Mouse (Mus musculus): ENCODE measurements around the gene Pramef25.
"Not testable (repeated sequence)": the region's sequence is repeated elsewhere in the genome, so short reads cannot be mapped to it uniquely, and the experiment has no call there.

The Pramef25 gene

DNA sequence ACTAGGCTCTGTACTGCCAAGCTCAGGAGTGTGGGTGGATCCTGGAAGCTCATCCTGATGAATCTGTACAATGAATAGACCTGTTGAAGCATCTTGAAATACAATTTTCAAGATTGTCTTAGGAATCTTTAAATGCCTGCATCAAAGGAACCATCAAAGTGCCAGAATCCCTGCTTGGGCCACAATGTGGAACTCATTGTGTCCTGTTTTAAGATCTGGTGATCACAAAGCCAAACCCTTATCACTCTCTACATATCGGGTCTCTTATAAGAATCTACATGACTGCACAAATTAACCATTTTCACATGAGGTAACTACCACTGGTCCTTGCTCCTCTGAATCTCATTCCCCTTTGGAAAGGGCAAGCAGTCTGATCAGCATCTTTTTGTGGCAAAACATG, at the start of gene Pramef25:
Gene Pramef25 (minus strand): TSS at position 101 of the 400 bp plus-strand sequence.
- not testable (repeated sequence) for DNase-seq (ENCODE audit: low read depth, low spot score)

DNA sequence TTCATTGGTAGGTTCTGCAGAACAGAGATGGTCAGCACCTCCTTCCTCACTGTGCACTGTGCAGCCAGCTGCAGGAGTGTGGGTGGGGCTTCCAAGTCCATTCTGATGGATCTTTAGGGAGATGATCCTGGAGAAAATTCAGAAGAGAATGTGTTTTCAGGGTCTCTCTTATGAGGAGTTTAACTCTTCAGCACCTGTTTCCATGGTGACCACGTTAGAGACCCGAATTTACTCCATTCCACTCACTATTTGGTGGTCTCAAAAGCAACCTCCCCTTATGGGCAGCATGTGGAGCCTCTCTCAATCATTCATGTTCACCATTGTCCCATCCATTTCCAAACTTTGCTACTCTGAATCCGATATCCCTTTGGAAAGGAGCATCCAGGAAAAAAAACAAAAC, 43.5 kb upstream of the Pramef25 start, which contains the start of gene Pramef17:
Gene Pramef17 (minus strand): TSS at position 101 of the 400 bp plus-strand sequence.
- DNase-seq (ENCODE audit: low read depth, low spot score): not testable (repeated sequence)

DNA sequence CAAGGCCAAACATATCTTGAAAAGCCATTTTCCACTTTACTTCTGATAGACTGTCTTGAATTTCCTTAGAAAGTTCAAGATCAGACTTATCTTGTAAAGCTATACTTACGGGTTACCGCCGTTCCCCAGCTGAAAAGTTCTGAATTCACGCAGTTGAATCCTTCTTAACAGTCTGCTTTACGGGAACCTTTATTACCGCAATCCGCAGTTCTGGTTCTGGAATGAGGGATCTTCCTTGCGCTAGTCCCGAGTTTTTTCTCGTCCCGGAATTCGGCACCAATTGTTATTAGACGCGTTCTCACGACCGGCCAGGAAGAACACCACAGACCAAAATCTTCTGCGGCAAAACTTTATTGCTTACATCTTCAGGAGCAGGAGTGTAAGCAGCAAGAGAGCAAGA, 37.3 kb upstream of the Pramef25 start:
- DNase-seq (ENCODE audit: low read depth, low spot score): not testable (repeated sequence)

DNA sequence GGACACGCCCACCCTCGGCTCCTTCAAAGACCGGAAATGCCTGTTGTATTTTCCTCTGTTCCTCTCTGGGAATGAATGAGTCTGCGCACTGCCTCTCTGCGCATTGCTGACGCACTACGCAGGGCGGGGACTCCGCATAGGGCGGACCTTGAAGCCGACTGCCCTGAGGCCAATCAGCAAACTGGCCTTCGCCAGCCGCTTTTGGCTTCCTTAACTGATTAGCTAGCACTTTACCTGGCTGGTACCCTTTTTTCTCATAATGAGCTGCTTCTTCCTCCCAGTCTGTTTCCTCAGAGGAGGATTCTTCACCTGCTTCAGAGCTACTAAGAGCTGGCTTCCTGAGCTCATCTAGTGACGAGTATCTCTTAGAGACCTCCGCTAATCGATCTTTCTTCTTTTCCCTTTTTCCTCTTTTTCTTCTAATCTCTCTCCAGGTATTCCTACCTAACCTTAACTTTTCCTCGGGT, 36.7 kb upstream of the Pramef25 start:
- not testable (repeated sequence) for DNase-seq (ENCODE audit: low read depth, low spot score)

DNA sequence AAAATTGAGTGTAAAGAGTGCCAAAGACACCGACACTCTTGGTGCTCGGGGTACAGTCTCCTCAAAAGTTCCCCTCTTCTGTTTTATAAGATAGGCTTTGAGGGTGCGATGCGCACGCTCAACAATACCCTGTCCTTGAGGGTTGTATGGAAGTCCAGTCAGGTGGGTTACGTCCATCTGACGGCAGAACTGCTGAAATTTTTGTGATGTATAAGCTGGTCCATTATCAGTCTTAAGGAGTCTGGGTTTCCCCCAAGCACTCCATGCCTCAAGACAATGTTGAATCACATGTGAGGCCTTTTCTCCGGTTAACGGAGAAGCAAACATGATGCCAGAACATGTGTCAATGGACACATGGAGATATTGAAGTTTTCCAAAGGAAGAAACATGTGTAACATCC, 34.9 kb upstream of the Pramef25 start:
- DNase-seq (ENCODE audit: low read depth, low spot score): not testable (repeated sequence)

DNA sequence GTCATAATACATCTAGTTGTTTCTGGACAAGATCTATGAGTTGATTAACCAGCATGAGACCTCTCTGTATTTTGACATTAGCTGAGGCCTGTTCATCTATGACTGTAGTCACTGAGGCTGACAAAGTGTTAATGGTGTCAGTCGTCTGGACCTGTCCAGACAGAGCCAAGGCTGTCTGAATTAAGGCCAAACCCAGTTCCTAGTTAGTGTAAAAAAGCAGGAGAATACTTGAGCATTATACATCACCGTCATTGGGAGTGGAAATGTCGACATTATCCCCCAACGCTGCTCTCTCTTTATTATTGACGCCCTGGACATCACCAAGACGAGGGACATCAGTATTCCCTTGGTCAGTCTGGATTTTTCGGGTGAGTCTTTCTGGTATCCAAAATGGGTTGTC, 34.3 kb upstream of the Pramef25 start:
- DNase-seq (ENCODE audit: low read depth, low spot score): not testable (repeated sequence)

DNA sequence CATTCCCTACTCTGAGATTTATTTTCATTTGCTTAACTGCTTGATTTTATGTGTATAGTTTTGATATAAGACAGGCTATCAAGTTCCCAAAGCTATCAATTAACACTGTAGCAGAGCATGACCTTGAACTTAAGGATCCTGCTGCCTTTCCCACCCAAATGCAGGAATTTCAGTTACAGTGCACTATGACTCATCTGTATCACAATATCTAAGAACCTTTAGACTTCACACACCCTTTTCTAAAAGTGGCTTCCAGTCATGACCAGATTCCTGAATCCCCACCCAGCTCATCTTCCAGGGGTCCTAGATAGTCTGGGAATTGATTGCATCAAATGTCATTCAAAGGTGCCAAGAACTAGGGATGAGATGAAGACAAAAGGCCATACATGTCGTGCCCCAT, 32.6 kb upstream of the Pramef25 start:
- DNase-seq (ENCODE audit: low read depth, low spot score): not testable (repeated sequence)

DNA sequence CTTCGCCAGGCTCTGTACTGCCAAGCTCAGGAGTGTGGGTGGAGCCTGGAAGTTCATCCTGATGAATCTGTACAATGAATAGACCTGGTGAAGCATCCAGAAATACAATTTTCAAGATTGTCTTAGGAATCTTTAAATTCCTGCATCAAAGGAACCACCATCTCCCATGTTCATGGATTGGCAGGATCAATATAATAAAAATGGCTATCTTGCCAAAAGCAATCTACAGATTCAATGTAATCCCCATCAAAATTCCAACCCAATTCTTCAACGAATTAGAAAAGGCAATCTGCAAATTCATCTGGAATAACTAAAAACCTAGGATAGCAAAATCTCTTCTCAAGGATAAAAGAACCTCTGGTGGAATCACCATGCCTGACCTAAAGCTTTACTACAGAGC, 16.0 kb upstream of the Pramef25 start, which contains the start of gene Gm13101:
Gene Gm13101 (minus strand): TSS at position 101 of the 400 bp plus-strand sequence.
- DNase-seq (ENCODE audit: low read depth, low spot score): not testable (repeated sequence)

DNA sequence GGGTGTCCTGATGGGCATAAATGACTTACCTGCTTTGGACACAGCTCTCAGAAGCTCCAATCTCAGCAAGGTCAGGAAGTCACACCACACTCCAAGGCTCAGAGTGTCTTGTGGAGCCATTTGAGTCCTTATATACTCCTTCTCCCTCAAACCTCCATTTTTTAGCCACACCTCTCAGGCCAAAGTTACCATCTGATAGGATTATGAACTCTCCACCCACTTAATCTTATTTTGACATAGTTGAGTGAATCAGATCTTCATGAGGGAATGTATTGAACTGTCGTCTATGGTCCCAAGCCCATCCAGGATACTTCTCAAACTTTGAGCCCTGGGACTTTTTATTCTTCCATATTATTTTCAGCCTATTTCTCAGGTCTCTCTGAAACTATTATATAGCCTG, 50.5 kb downstream of the Pramef25 start, which contains the start of gene Pramef6:
Gene Pramef6 (minus strand): TSS at position 101 of the 400 bp plus-strand sequence.
- DNase-seq (ENCODE audit: low read depth, low spot score): not testable (repeated sequence)

Data from brain, embryonic 18.5 days (tissue).